Mouse (Mus musculus): ENCODE measurements around the gene Ackr1.

- no peak for TF ChIP-seq CTCF (IDR thresholded peaks at IDR 0.05; ENCODE audit: low read depth)
- no peak for TF ChIP-seq EP300 (optimal IDR thresholded peaks at IDR 0.05)
Observed at GRCm38 (mm10) chr1:173381436-173381835, 47.9 kb upstream of the Ackr1 start.
